Mouse (Mus musculus) thymus, adult 2 months (tissue): ENCODE measurements around the gene Ush2a. TPM values are rescaled to one million over a fixed set of nuclear protein-coding genes. Genes with fewer than 3 reads are reported as not detected.

Experiments used
- DNase-seq: peaks from one replicate; pipeline ENCODE4 v3.0.0; 2021
- H3K27ac ChIP-seq: fragments of 200-500 bp; 2 replicates; pipeline ENCODE4 v1.5.1; 2012; ENCODE audit warnings: low read length, control low read depth; ENCODE audit not compliant: control insufficient read depth, insufficient read depth
- H3K27me3 ChIP-seq: fragments of 200-500 bp; 2 replicates; pipeline ENCODE4 v1.6.1; 2012; ENCODE audit warnings: mild to moderate bottlenecking, low read length, moderate library complexity, mixed read lengths; ENCODE audit not compliant: control insufficient read depth, insufficient read depth
- H3K36me3 ChIP-seq: fragments of 200-500 bp; 2 replicates; pipeline ENCODE4 v1.6.1; 2012; ENCODE audit warnings: mild to moderate bottlenecking, low read length, moderate library complexity; ENCODE audit not compliant: control insufficient read depth, insufficient read depth
- H3K4me1 ChIP-seq: fragments of 200-500 bp; replicated peaks from 2 replicates; pipeline ENCODE4 v1.6.1; 2012; ENCODE audit warnings: low read length; ENCODE audit not compliant: control insufficient read depth, insufficient read depth
- H3K4me3 ChIP-seq: fragments of 200-500 bp; 2 replicates; pipeline ENCODE4 v1.5.1; 2012; ENCODE audit warnings: mild to moderate bottlenecking, low read length, control low read depth, moderate library complexity; ENCODE audit not compliant: control insufficient read depth, insufficient read depth
- CTCF ChIP-seq: fragments of 200-500 bp; IDR thresholded peaks from 2 replicates; pipeline ENCODE4 v1.5.1; 2012; ENCODE audit warnings: mild to moderate bottlenecking, control low read depth, low read length, moderate library complexity, borderline replicate concordance; ENCODE audit not compliant: control insufficient read depth, poor library complexity, insufficient read depth; ENCODE audit errors: extremely low read depth
- POLR2A ChIP-seq: fragments of 200-500 bp; IDR thresholded peaks from 2 replicates; pipeline ENCODE4 v1.6.1; 2012; ENCODE audit warnings: mild to moderate bottlenecking, low read length, control low read depth, moderate library complexity; ENCODE audit not compliant: control insufficient read depth, poor library complexity, insufficient read depth; ENCODE audit errors: extremely low read depth
- WGBS: fragments of 180-500 bp; shearing (Covaris S2); methylation state at CpG from one replicate; pipeline ENCODE4 v1.1.7; 2018; 5-methylcytosine and 5-hydroxymethylcytosine counted together
- polyA plus RNA-seq: library from polyadenylated mRNA; depleted of rRNA; stranded (reverse); fragments of >200 nt; gene quantifications from 2 replicates; pipeline ENCODE4 v1.2.3, GENCODE M21; 2012

Ush2a gene
- polyA plus RNA-seq, 1 experiment: 0.05 TPM

- Histone ChIP-seq H3K4me1 (no peaks in the 10 kb centered on the region), H3K27ac (no peak overlapping the region), H3K27me3 (no peaks in the 10 kb centered on the region), H3K4me3 (no peak overlapping the region), H3K36me3 (no peaks in the 10 kb centered on the region)
- no peak for TF ChIP-seq CTCF
- no peak for TF ChIP-seq POLR2A
- 89% methylated on average over 8 of the region's 8 CpGs for WGBS
- no peak for DNase-seq
These were observed 466.8 kb downstream of the Ush2a start for GRCm38 (mm10) chr1:188728625-188729024.

GRCm38 (mm10) chr1:188729179-188729578, 467.4 kb downstream of the Ush2a start:
- 95% methylated on average over 7 of the region's 7 CpGs for WGBS
- no peak overlapping the region for H3K27ac ChIP-seq
- H3K27me3 ChIP-seq: no peaks in the 10 kb centered on the region
- DNase-seq: no peak
- H3K4me1 ChIP-seq: no peaks in the 10 kb centered on the region
- no peak overlapping the region for H3K4me3 ChIP-seq
- H3K36me3 ChIP-seq: no peaks in the 10 kb centered on the region
- TF ChIP-seq POLR2A (no peak), CTCF (no peak)

DNA sequence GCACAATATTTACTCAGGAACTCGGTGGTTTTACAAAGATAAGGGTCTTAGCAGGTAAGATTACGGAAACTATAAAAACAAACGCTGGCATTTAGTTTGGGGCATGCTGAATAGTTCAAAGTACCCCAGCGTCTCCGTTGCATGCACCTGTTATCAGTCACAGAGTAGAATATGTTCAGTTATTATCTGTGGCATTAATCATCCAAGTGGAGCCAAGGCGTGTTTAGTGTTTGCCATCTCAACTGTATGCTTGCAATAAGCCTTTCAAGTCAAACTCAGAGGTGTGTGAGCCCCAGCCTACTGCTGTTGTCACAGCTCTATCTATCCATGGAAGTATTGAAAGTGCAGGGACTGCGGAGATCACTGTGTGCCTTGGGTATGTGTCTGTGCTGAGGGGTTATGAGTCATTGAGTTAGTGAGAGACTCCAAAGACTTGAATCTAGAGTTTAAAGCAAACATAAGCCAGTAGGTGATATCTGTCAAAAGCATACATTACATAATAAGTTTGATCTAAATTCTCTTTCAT, 473.0 kb downstream of the Ush2a start:
- H3K4me3 ChIP-seq: no peak overlapping the region
- H3K36me3 ChIP-seq: no peaks in the 10 kb centered on the region
- WGBS: 87% methylated on average over 7 of the region's 7 CpGs
- no peak for DNase-seq
- H3K27ac ChIP-seq: no peak overlapping the region
- TF ChIP-seq CTCF: no peak
- TF ChIP-seq POLR2A: no peak
- no peaks in the 10 kb centered on the region for H3K27me3 ChIP-seq
- no peaks in the 10 kb centered on the region for H3K4me1 ChIP-seq

- Histone ChIP-seq H3K36me3 (no peaks in the 10 kb centered on the region), H3K4me3 (no peak overlapping the region), H3K27ac (no peak overlapping the region), H3K4me1 (no peaks in the 10 kb centered on the region), H3K27me3 (no peaks in the 10 kb centered on the region)
- DNase-seq: no peak
- WGBS: 78% methylated on average over 7 of the region's 7 CpGs
- TF ChIP-seq CTCF (no peak), POLR2A (no peak)
These were observed 481.1 kb downstream of the Ush2a start for GRCm38 (mm10) chr1:188742971-188743370.

GRCm38 (mm10) chr1:188755031-188755430, 493.2 kb downstream of the Ush2a start:
- WGBS: 87% methylated on average over 15 of the region's 15 CpGs
- Histone ChIP-seq H3K27ac (no peak overlapping the region), H3K4me3 (no peak overlapping the region), H3K4me1 (no peaks in the 10 kb centered on the region), H3K27me3 (no peaks in the 10 kb centered on the region), H3K36me3 (no peaks in the 10 kb centered on the region)
- DNase-seq: no peak
- TF ChIP-seq POLR2A: no peak
- no peak for TF ChIP-seq CTCF

- Histone ChIP-seq H3K4me1 (no peaks in the 10 kb centered on the region), H3K27me3 (no peaks in the 10 kb centered on the region), H3K27ac (no peak overlapping the region), H3K36me3 (no peaks in the 10 kb centered on the region), H3K4me3 (no peak overlapping the region)
- DNase-seq: no peak
- no peak for TF ChIP-seq POLR2A
- TF ChIP-seq CTCF: no peak
- WGBS: 89% methylated on average over 3 of the region's 3 CpGs
These were observed 498.7 kb downstream of the Ush2a start for GRCm38 (mm10) chr1:188760515-188760914.

- WGBS: 89% methylated on average over 6 of the region's 6 CpGs
- H3K4me1 ChIP-seq: no peaks in the 10 kb centered on the region
- no peaks in the 10 kb centered on the region for H3K36me3 ChIP-seq
- no peaks in the 10 kb centered on the region for H3K27me3 ChIP-seq
- H3K27ac ChIP-seq: no peak overlapping the region
- DNase-seq: no peak
- TF ChIP-seq CTCF (no peak), POLR2A (no peak)
- H3K4me3 ChIP-seq: no peak overlapping the region
These were observed 500.6 kb downstream of the Ush2a start for GRCm38 (mm10) chr1:188762463-188762862.
